Mouse (Mus musculus) limb, embryonic 14.5 days (tissue): ENCODE data around the gene Gm29094. TPM values are rescaled to one million over a fixed set of nuclear protein-coding genes. Genes with fewer than 3 reads are reported as not detected.
"Not testable (repeated sequence)": the region's sequence is repeated elsewhere in the genome, so short reads cannot be mapped to it uniquely, and the experiment has no call there.

Experiments
- ATAC-seq: fragments of 200-750 bp; cut with Nextera tagmentation; 2 replicates; pipeline ENCODE4 v1.8.0; 2017; ENCODE audit warnings: low read depth, moderate number of reproducible peaks, moderate TSS enrichment; ENCODE audit not compliant: low FRiP score
- DNase-seq: peaks from one replicate; pipeline ENCODE4 v3.0.0-alpha.2; 2015; ENCODE audit warnings: low spot score
- H3K27ac ChIP-seq: fragments of 300-500 bp; sonication (generic); replicated peaks from 2 replicates; pipeline ENCODE4 v1.5.1; 2014; ENCODE audit warnings: low read depth, mild to moderate bottlenecking, low read length, moderate library complexity, mixed read lengths
- H3K27me3 ChIP-seq: fragments of 300-500 bp; sonication (generic); 2 replicates; pipeline ENCODE4 v1.6.1; 2014; ENCODE audit warnings: low read length, mixed read lengths; ENCODE audit not compliant: control insufficient read depth, insufficient read depth
- H3K36me3 ChIP-seq: fragments of 300-500 bp; sonication (generic); 2 replicates; pipeline ENCODE4 v1.6.1; 2014; ENCODE audit warnings: mild to moderate bottlenecking, low read length, moderate library complexity, mixed read lengths; ENCODE audit not compliant: control insufficient read depth, insufficient read depth
- H3K4me1 ChIP-seq: fragments of 300-500 bp; sonication (generic); 2 replicates; pipeline ENCODE4 v1.6.1; 2014; ENCODE audit warnings: antibody characterized with exemption, low read length, mixed read lengths; ENCODE audit not compliant: control insufficient read depth, insufficient read depth
- H3K4me2 ChIP-seq: fragments of 300-500 bp; sonication (generic); replicated peaks from 2 replicates; pipeline ENCODE4 v1.6.1; 2014; ENCODE audit warnings: low read depth, mild to moderate bottlenecking, low read length, moderate library complexity; ENCODE audit not compliant: severe bottlenecking
- H3K4me3 ChIP-seq: fragments of 300-500 bp; sonication (generic); replicated peaks from 2 replicates; pipeline ENCODE4 v1.5.1; 2014; ENCODE audit warnings: low read length
- H3K9ac ChIP-seq: fragments of 300-500 bp; sonication (generic); 2 replicates; pipeline ENCODE4 v1.6.1; 2014; ENCODE audit warnings: mild to moderate bottlenecking, low read depth, low read length, moderate library complexity; ENCODE audit not compliant: severe bottlenecking
- H3K9me3 ChIP-seq: fragments of 300-500 bp; sonication (generic); 2 replicates; pipeline ENCODE4 v1.6.1; 2016; ENCODE audit warnings: low read length; ENCODE audit not compliant: control insufficient read depth
- POLR2A ChIP-seq: fragments of 200-500 bp; IDR thresholded peaks from 2 replicates; pipeline ENCODE4 v1.8.0; 2012; ENCODE audit warnings: inconsistent platforms, mild to moderate bottlenecking, moderate library complexity, borderline replicate concordance; ENCODE audit not compliant: insufficient read depth, insufficient read length; ENCODE audit errors: extremely low read depth
- WGBS: fragments of 180-500 bp; shearing (Covaris S2); extraction: QIAGEN DNeasy Blood & Tissue Kit; methylation state at CpG from one replicate; pipeline ENCODE4 v1.1.7; 2014; 5-methylcytosine and 5-hydroxymethylcytosine counted together
- polyA plus RNA-seq, 2 experiments: library from polyadenylated mRNA; depleted of rRNA in 1 of 2; stranded (reverse) in 1 of 2; unstranded in 1 of 2; fragments of >200 nt; fragmentation: Nextera tagmentation in 1 of 2; extraction: Ambion mirVana in 1 of 2; gene quantifications; 2 replicates each; pipeline versions ENCODE4 v1.2.1 to v1.2.3; 2012 to 2014

Gene Gm29094
- polyA plus RNA-seq, 2 experiments: 0.69 TPM; not detected in 1

GRCm38 (mm10) chr9:89226071-89226470 lies 26.9 kb downstream of the Gm29094 start:
- H3K9ac ChIP-seq: no peak overlapping the region
- WGBS: 53% methylated on average over 4 of the region's 4 CpGs
- no peaks in the 10 kb centered on the region for H3K4me1 ChIP-seq
- no peak overlapping the region for H3K4me2 ChIP-seq
- H3K9me3 ChIP-seq: no peaks in the 10 kb centered on the region
- H3K4me3 ChIP-seq: no peak overlapping the region
- no peak for TF ChIP-seq POLR2A
- H3K27me3 ChIP-seq: no peaks in the 10 kb centered on the region
- DNase-seq: no peak
- H3K36me3 ChIP-seq: no peaks in the 10 kb centered on the region
- ATAC-seq: peak; percentile 44; the same call in 1 of the 2 replicates
- no peak overlapping the region for H3K27ac ChIP-seq

GRCm38 (mm10) chr9:89228122-89228521 lies 28.9 kb downstream of the Gm29094 start:
- Histone ChIP-seq H3K4me1 (no peaks in the 10 kb centered on the region), H3K9ac (no peak overlapping the region), H3K4me3 (no peak overlapping the region), H3K9me3 (no peaks in the 10 kb centered on the region), H3K4me2 (no peak overlapping the region), H3K27me3 (no peaks in the 10 kb centered on the region), H3K27ac (no peak overlapping the region), H3K36me3 (no peaks in the 10 kb centered on the region)
- 87% methylated on average over 7 of the region's 7 CpGs for WGBS
- DNase-seq: no peak
- ATAC-seq: no peak
- no peak for TF ChIP-seq POLR2A

- ATAC-seq, H3K9ac ChIP-seq, DNase-seq, H3K9me3 ChIP-seq, H3K36me3 ChIP-seq, H3K27me3 ChIP-seq, H3K4me2 ChIP-seq, H3K27ac ChIP-seq, H3K4me3 ChIP-seq, H3K4me1 ChIP-seq: not testable (repeated sequence)
- 67% methylated on average over 1 of the region's 2 CpGs for WGBS
Observed at GRCm38 (mm10) chr9:89230897-89231497, 31.8 kb downstream of the Gm29094 start.

GRCm38 (mm10) chr9:89237131-89237530 lies 38.0 kb downstream of the Gm29094 start:
- not testable (repeated sequence) for H3K27ac ChIP-seq, DNase-seq, H3K4me2 ChIP-seq, H3K27me3 ChIP-seq, H3K4me3 ChIP-seq, H3K36me3 ChIP-seq, H3K9ac ChIP-seq, H3K9me3 ChIP-seq, H3K4me1 ChIP-seq, ATAC-seq
- WGBS: 83% methylated on average over 4 of the region's 4 CpGs

GRCm38 (mm10) chr9:89238976-89239505 lies 39.9 kb downstream of the Gm29094 start:
- H3K4me2 ChIP-seq, ATAC-seq, H3K36me3 ChIP-seq, H3K27ac ChIP-seq, H3K27me3 ChIP-seq, H3K4me3 ChIP-seq, H3K9ac ChIP-seq, H3K9me3 ChIP-seq, DNase-seq, H3K4me1 ChIP-seq: not testable (repeated sequence)
- 91% methylated on average over 4 of the region's 5 CpGs for WGBS

GRCm38 (mm10) chr9:89240516-89241019 lies 41.4 kb downstream of the Gm29094 start:
- ATAC-seq, H3K4me1 ChIP-seq, H3K27ac ChIP-seq, H3K4me3 ChIP-seq, H3K27me3 ChIP-seq, H3K4me2 ChIP-seq, H3K9ac ChIP-seq, H3K9me3 ChIP-seq, DNase-seq, H3K36me3 ChIP-seq: not testable (repeated sequence)
- 89% methylated on average over 3 of the region's 3 CpGs for WGBS
